Mouse (Mus musculus): ENCODE data around the gene Atp1b1. TPM values are rescaled to one million over a fixed set of nuclear protein-coding genes. Genes with fewer than 3 reads are reported as not detected.

The Atp1b1 gene
- polyA plus RNA-seq (2012; rRNA removed) (6.6 and 7.9 TPM in 2 replicates), polyA plus RNA-seq (2014; fragmentation: Nextera tagmentation; extraction: Ambion mirVana) (6.5 and 7.6 TPM in 2 replicates)

- WGBS (ENCODE audit: insufficient replicate concordance), result under 1% methylated on average over 35 of the region's 35 CpGs
- Histone ChIP-seq H3K9me3 (ENCODE audit: control insufficient read depth, low read length) (no peaks in the 10 kb centered on the region), H3K36me3 (replicated peaks; ENCODE audit: control insufficient read depth, insufficient read depth, low read depth) (no peaks in the 10 kb centered on the region), H3K4me2 (ENCODE audit: low read depth) (peak within 1 kb of the TSS; percentile 23), H3K27ac (no peak within 1 kb of the TSS), H3K4me3 (ENCODE audit: insufficient read depth in 1 of 2, low read depth in 2 of 2, low read length in 2 of 2) (peak within 1 kb of the TSS; percentile 43 to 55), H3K27me3 (ENCODE audit: control insufficient read depth, insufficient read depth, low read length) (peaks cover 33% of the 10 kb centered on the region), H3K4me1 (replicated peaks; ENCODE audit: control insufficient read depth in 2 of 2, insufficient read depth in 2 of 2, low read length in 1 of 2) (no peaks in the 10 kb centered on the region), H3K9ac (replicated peaks) (peak within 1 kb of the TSS; percentile 25; the same call in 1 of the 2 replicates)
- DNase-seq (ENCODE audit: low read depth in 3 of 3, low spot score in 3 of 3), result peak in 2 of 3 experiments; percentile 24 to 41
- TF ChIP-seq EP300 (IDR thresholded peaks at IDR 0.05; ENCODE audit: low read depth), result no peak
- TF ChIP-seq CTCF (IDR thresholded peaks at IDR 0.05; ENCODE audit: low read depth), result no peak
- ATAC-seq (ENCODE audit: insufficient read depth), result peak; percentile 82
Observed at GRCm38 (mm10) chr1:164458245-164458613, at the start of gene Atp1b1. Atp1b1 (minus strand) TSS chr1:164458355.

GRCm38 (mm10) chr1:164505096-164505495 lies 46.9 kb upstream of the Atp1b1 start:
- H3K9me3 ChIP-seq (ENCODE audit: control insufficient read depth, low read length), result no peaks in the 10 kb centered on the region
- 50% methylated on average over 3 of the region's 3 CpGs for WGBS (ENCODE audit: insufficient replicate concordance)

GRCm38 (mm10) chr1:164503140-164503730 lies 45.1 kb upstream of the Atp1b1 start:
- ATAC-seq (ENCODE audit: insufficient read depth) (no peak), DNase-seq (ENCODE audit: low read depth in 3 of 3, low spot score in 3 of 3) (no peak)
- Histone ChIP-seq H3K4me2 (ENCODE audit: low read depth) (no peak overlapping the region), H3K9me3 (ENCODE audit: control insufficient read depth, low read length) (no peaks in the 10 kb centered on the region), H3K9ac (replicated peaks) (no peak overlapping the region), H3K4me1 (replicated peaks; ENCODE audit: control insufficient read depth in 2 of 2, insufficient read depth in 2 of 2, low read length in 1 of 2) (no peaks in the 10 kb centered on the region), H3K27ac (no peak overlapping the region), H3K36me3 (replicated peaks; ENCODE audit: control insufficient read depth, insufficient read depth, low read depth) (no peaks in the 10 kb centered on the region), H3K27me3 (ENCODE audit: control insufficient read depth, insufficient read depth, low read length) (no peaks in the 10 kb centered on the region), H3K4me3 (ENCODE audit: insufficient read depth in 1 of 2, low read depth in 2 of 2, low read length in 2 of 2) (no peak overlapping the region)
- TF ChIP-seq EP300 (IDR thresholded peaks at IDR 0.05; ENCODE audit: low read depth) (no peak), CTCF (IDR thresholded peaks at IDR 0.05; ENCODE audit: low read depth) (no peak)
- 45% methylated on average over 8 of the region's 8 CpGs for WGBS (ENCODE audit: insufficient replicate concordance)

More at GRCm38 (mm10) chr1:164505096-164505495, 46.9 kb upstream of the Atp1b1 start:
- Histone ChIP-seq H3K27ac (no peak overlapping the region), H3K4me2 (ENCODE audit: low read depth) (no peak overlapping the region), H3K36me3 (replicated peaks; ENCODE audit: control insufficient read depth, insufficient read depth, low read depth) (no peaks in the 10 kb centered on the region), H3K4me1 (replicated peaks; ENCODE audit: control insufficient read depth in 2 of 2, insufficient read depth in 2 of 2, low read length in 1 of 2) (no peaks in the 10 kb centered on the region), H3K4me3 (ENCODE audit: insufficient read depth in 1 of 2, low read depth in 2 of 2, low read length in 2 of 2) (no peak overlapping the region), H3K9ac (replicated peaks) (no peak overlapping the region), H3K27me3 (ENCODE audit: control insufficient read depth, insufficient read depth, low read length) (no peaks in the 10 kb centered on the region)
- DNase-seq (ENCODE audit: low read depth in 3 of 3, low spot score in 3 of 3) (no peak), ATAC-seq (ENCODE audit: insufficient read depth) (no peak)
- no peak for TF ChIP-seq EP300 (IDR thresholded peaks at IDR 0.05; ENCODE audit: low read depth)
- no peak for TF ChIP-seq CTCF (IDR thresholded peaks at IDR 0.05; ENCODE audit: low read depth)

GRCm38 (mm10) chr1:164502231-164502630 lies 44.1 kb upstream of the Atp1b1 start:
- H3K4me3 ChIP-seq (ENCODE audit: insufficient read depth in 1 of 2, low read depth in 2 of 2, low read length in 2 of 2), result no peak overlapping the region

GRCm38 (mm10) chr1:164494741-164495512 lies 36.8 kb upstream of the Atp1b1 start:
- Histone ChIP-seq H3K9me3 (ENCODE audit: control insufficient read depth, low read length) (no peaks in the 10 kb centered on the region), H3K4me3 (ENCODE audit: insufficient read depth in 1 of 2, low read depth in 2 of 2, low read length in 2 of 2) (no peak overlapping the region), H3K27ac (no peak overlapping the region), H3K36me3 (replicated peaks; ENCODE audit: control insufficient read depth, insufficient read depth, low read depth) (no peaks in the 10 kb centered on the region), H3K4me1 (replicated peaks; ENCODE audit: control insufficient read depth in 2 of 2, insufficient read depth in 2 of 2, low read length in 1 of 2) (no peaks in the 10 kb centered on the region), H3K9ac (replicated peaks) (no peak overlapping the region), H3K27me3 (ENCODE audit: control insufficient read depth, insufficient read depth, low read length) (no peaks in the 10 kb centered on the region), H3K4me2 (ENCODE audit: low read depth) (no peak overlapping the region)
- WGBS (ENCODE audit: insufficient replicate concordance), result 41% methylated on average over 8 of the region's 8 CpGs
- ATAC-seq (ENCODE audit: insufficient read depth) (no peak), DNase-seq (ENCODE audit: low read depth in 3 of 3, low spot score in 3 of 3) (no peak)
- TF ChIP-seq EP300 (IDR thresholded peaks at IDR 0.05; ENCODE audit: low read depth), result no peak
- TF ChIP-seq CTCF (IDR thresholded peaks at IDR 0.05; ENCODE audit: low read depth), result no peak

More at GRCm38 (mm10) chr1:164502231-164502630, 44.1 kb upstream of the Atp1b1 start:
- WGBS (ENCODE audit: insufficient replicate concordance), result 65% methylated on average over 7 of the region's 7 CpGs
- Histone ChIP-seq H3K9me3 (ENCODE audit: control insufficient read depth, low read length) (no peaks in the 10 kb centered on the region), H3K4me1 (replicated peaks; ENCODE audit: control insufficient read depth in 2 of 2, insufficient read depth in 2 of 2, low read length in 1 of 2) (no peaks in the 10 kb centered on the region), H3K36me3 (replicated peaks; ENCODE audit: control insufficient read depth, insufficient read depth, low read depth) (no peaks in the 10 kb centered on the region), H3K27ac (no peak overlapping the region), H3K9ac (replicated peaks) (no peak overlapping the region), H3K4me2 (ENCODE audit: low read depth) (no peak overlapping the region), H3K27me3 (ENCODE audit: control insufficient read depth, insufficient read depth, low read length) (no peaks in the 10 kb centered on the region)
- ATAC-seq (ENCODE audit: insufficient read depth), result no peak
- no peak for DNase-seq (ENCODE audit: low read depth in 3 of 3, low spot score in 3 of 3)
- TF ChIP-seq EP300 (IDR thresholded peaks at IDR 0.05; ENCODE audit: low read depth) (no peak), CTCF (IDR thresholded peaks at IDR 0.05; ENCODE audit: low read depth) (no peak)
